Mouse (Mus musculus): Measurements from ENCODE around the gene Gart.
A peak's percentile ranks its signal among the peaks of the same experiment; 100 is the strongest.
"Not testable (repeated sequence)": the region's sequence is repeated elsewhere in the genome, so short reads cannot be mapped to it uniquely, and the experiment has no call there.

The Gart gene

DNA sequence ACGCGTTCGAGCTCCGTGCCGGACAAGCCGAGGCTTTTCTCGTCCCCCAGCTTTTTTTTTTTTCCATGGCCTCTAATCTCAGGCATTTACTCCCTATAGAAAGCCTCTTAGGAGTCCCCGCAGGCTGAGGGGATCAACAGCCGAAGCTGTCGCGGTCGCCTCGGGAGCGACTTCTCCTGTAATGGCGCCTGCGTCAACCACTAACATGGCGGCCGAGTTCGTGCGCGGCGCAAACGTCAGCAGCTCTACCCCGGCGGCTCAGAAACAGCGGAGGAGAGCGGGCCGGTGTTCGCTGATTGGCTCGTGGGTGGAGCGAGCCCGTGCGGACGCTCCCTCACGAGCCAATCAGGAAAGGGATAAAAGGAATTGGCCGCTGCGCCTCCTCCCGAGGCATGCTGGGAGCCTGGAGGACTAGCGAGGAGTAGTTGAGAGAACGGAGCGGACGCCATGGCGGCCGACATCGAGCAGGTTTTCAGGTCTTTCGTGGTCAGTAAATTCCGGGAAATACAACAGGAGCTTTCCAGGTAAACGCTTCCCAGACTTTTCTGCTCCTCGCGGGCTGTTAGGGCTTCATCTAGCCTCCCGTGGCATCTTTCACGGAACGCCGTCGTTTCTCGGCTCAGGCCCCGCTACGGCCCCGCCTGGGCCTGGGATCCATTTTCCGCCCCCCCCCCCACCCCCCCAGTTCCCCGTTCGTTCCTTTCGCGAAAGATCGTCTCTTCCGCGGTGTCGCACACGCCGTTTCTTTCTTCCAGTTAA lies 888 bp upstream of the Gart start, which contains the start of gene Son:
TSS of gene Son (plus strand) at position 46 of the 759 bp plus-strand sequence.
- peak; percentile 96 for DNase-seq (ENCODE audit: low spot score)

DNA sequence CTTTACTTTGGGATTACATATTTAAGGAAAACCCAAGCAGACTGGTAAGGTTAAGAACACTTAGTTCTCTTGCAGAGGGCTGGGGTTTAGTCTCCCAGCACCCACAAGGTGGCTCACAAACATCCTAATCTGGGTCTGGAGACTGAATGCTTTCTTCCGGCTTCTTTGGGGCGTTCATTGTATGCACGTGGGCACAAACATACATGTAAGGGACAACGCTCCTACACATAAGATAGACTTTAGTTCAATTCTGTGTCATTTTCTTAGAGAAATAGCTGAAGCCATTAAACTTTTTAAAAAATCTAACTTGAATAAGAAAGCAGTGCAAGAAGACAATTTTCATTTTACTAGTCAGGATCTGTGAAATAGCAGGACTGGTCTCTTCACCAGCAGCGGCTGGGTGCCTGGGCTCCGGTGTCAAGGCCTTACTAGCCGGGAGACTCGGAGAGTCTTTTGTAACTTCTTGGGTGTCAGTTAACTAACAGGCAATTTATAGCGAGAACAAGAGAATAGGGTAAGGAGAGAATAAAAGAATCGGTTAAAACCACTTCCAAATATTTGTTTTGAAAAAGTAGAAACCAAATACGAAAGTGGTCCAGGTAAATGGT lies 653 bp downstream of the Gart start:
- DNase-seq (ENCODE audit: low spot score) = no peak

DNA sequence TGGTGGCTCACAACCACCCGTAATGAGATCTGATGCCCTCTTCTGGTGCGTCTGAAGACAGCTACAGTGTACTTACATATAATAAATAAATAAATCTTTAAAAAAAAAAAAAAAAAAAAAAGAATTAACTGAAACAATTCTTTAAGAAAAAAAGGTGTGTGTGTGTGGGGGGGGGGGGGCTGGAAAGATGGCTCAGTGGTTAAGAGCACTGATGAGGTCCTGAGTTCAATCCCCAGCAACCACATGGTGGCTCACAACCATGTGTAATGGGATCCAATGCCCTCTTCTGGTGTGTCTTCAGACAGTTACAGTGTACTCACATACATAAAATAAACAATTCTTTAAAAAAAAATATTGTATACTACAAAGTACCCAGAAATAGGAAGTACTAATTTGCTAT lies 1.3 kb downstream of the Gart start:
- DNase-seq (ENCODE audit: low spot score) = not testable (repeated sequence)

DNA sequence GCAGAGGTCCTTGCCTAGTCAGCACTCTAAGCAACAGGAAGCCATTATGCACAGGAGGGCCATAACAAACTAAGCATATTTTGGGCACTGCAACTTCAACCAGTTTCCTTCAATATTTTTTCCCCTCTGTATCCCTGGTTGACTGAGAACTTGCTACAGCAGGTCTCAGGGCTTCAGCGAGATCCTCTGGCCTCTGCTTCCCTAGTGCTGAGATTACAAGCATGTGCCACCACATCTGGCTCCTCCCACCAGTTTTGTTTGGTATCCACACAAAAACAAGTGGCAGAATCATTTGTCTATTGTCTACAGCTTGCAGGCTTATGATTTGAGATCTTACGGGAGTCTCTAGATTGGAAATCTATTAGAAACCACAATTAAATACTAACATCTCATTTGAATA lies 1.9 kb downstream of the Gart start:
- no peak for DNase-seq (ENCODE audit: low spot score)

DNA sequence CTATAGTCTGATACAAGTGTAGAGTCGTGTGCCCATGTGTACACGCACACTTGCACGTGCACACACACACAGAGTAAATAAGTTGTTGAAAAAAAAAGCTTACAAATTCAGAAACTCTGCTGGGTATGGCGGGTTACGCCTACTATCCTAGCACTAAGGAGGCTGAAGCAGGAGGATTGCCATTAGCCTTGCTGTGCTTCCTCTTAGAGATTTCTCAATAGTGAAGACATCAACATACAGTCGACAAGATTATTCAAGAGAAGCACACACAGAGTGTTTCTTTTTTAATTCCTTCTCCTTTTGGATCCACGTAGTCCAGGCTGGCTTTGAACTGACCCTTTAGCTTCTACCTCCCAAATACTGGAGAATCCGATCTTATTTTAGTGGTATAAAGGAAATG lies 6.6 kb downstream of the Gart start:
- no peak for DNase-seq (ENCODE audit: low spot score)

DNA sequence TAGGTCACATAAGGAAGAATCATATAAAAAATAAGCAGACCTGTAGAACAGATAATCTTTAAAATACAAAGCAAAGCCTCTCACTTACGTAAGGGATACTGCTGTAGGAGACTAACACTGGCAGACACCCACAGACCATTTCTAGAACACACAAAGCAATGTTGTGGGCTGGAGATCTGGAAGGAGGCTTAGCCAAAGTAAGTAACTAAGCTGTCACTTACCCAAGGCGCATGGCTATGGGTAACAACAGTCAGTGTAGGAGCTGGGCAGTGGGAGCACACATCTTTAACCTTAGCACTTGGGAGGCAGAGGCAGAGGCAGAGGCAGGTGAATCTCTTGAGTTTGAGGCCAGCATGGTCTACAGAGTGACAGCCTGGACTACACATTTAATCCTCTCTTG lies 7.1 kb downstream of the Gart start:
- DNase-seq (ENCODE audit: low spot score) = no peak

DNA sequence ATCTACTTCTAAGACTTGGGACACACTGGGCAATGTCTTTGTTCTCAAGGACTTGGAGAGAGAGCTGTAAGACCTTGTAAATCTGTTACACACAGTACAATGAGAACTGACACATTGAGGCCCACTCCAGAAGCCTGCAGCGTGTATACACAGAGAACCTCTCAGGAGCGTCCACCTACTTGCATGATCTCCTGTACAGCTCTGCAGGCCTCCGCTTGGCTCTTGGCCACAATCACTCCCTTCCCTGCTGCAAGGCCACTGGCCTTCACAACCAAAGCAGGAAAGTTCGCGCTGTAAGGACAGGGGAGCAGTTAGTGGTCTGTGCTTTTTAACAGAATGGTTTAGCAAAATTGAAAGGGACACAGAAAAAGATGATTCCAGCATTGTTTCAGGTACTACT lies 7.6 kb downstream of the Gart start:
- DNase-seq (ENCODE audit: low spot score) = no peak

DNA sequence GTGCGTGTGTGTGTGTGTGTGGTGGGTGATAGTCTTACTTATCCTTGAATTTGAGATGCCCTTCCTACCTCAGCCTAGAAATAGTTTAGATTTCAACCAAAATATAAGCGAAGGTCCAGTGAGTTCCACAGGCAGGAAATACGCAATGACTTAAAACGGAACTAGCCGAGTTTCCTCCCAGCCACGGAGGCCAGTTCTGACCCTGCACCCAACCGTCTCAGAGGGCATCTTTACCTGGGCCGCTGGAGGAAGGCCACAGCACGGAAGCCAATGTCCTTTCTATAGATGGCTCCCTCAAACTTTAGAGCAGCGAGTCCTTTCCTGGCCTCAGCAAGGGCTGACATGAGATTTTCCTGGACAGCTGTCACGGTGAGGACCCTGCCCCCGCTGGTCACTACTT lies 13.1 kb downstream of the Gart start:
- no peak for DNase-seq (ENCODE audit: low spot score)

DNA sequence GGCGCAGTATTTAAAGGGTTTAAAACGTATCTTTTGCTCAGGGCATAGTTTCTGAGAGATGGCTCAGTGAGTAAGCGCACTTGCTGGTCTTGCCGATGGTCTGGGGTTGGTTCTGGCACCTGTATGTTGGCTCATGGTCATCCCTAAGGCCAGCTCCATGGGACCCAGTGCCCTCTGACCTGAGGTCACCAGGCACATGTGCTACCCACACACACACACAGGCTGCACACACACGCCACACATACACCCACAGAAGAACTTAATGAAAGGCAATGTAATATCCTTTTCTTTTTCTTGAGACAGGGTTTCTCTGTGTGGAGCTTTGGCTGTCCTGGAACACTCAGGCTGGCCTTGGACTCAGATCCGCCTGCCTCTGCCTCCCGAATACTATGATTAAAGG lies 13.8 kb downstream of the Gart start:
- no peak for DNase-seq (ENCODE audit: low spot score)

DNA sequence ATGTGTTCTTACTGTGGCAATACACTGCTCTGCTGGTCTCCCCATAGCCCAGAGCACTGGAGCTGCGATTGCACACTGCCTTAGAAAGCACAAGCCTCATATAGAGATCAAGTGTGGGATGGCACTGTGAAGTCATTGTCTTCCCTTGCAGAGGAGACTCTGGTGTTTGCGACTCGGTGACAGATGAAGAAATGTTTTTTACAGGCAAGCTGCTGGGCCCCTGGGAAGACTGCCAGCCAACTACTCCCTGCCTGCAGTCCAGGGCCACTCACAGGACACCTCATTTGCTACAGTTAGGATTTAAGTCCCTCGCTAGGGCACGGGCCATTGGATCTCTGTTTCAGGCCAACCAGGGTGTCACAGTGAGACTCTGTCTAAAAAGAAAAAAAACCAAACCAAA lies 14.3 kb downstream of the Gart start:
- no peak for DNase-seq (ENCODE audit: low spot score)

DNA sequence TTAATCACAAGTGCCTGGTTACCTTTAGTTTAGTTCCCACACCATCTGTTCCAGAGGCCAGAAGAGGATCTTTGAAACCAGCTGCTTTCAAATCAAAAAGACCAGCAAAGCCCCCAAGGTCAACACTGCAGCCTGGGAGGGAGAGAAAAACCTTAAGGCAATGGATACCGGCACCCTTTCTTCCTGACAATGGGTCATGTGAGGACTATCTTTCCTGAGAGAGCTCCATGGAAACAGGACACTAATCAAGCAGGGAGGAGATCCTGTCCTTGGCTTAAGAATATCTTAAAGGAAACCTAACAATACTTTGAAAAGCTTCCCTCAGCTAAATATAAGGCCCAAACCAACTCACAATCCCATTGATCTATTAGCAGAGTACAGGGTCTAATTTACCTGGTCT lies 16.2 kb downstream of the Gart start:
- no peak for DNase-seq (ENCODE audit: low spot score)

DNA sequence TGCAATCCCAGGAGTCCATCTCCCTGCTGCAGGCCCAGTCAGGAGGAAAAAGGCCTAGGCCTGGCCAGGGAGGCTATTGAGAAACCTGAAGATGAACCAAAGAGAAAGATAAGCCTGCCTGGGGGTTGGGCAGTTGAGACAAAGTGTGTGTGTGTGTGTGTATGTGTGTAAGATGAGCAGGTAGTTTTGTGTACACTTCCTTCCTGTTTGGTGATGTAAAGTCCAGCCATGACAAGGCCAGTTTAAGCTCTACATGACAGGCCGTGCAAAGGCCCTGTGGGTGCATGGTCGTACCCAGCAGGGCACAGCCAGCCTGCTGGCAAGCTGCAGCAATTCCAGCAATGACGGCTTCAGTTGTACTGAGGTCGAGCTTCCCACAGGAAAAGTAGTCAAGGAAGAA lies 17.0 kb downstream of the Gart start:
- DNase-seq (ENCODE audit: low spot score) = no peak

DNA sequence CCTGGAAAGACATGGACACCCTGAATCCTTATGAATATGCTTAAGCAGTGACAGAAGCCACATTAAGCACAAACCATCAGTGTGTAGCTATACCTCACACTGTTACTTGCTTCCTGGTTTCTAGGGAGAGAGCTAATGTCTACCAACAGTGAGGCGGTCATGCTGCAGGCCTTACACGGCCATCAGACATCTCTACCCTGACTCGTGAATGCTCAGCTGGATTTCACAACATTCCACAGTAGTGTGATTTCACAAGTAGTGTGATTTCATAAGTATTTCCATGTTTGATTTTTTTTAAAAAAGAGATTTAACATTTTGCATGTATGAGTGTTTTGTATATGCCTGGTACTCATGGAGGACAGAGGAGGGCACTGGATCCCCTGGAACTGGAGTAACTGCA lies 18.1 kb downstream of the Gart start:
- DNase-seq (ENCODE audit: low spot score) = no peak

DNA sequence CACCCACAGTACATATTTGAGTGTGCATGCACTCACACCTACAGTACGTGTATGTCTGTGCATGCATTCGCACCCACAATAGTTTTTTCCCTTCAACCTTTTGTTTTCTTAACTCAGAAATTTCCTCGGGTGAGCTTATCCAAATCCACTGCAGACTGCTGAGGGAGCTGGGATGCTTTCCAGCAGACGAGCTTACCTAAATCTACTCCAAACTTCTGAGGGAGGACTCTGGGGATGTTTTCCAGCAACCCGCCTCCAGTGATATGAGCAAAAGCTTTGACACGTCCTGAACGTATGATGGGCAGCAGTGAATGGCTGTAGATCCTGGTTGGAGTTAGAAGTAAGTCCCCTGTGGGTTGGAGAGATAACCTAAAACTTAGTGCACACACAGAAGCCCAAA lies 18.9 kb downstream of the Gart start:
- no peak for DNase-seq (ENCODE audit: low spot score)

DNA sequence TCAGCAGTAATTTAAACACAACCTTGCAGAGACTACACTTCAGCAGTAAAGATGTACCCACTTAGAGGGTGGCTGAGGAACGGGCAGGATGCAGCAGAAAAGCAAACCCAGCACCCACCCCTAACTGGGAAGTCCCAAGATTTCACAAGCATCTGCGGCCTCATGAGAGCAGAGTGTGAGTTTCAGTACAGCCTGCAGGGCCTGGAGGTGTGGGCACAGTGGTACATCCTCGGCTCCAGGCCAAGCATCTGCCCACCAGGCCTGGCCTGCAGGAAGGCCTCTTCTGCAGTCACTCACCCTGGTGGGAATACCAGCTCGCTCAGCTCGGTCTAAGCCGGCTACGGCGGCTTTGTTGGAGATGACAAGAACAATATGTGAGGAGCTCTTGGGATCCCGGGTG lies 23.7 kb downstream of the Gart start:
- no peak for DNase-seq (ENCODE audit: low spot score)

DNA sequence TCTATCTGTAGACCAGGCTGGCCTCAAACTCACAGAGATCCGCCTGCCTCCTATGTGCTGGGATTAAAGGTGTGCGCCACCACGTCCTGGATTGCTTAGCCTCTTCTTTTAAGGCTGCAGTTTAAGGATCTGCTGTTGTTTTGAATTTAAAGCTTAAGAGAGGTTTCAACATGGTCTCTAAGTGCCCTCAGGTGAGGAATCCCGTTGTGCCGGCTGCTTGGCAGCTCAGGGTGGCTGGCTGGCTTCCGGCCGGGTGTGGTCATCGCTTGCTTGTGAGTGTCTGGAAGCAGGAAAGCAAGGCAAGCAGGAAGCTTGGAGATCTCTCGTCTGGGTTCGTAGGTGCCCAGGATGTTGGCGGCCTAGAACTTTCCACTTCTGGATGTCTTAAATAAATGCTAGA lies 25.8 kb downstream of the Gart start:
- no peak for DNase-seq (ENCODE audit: low spot score)

DNA sequence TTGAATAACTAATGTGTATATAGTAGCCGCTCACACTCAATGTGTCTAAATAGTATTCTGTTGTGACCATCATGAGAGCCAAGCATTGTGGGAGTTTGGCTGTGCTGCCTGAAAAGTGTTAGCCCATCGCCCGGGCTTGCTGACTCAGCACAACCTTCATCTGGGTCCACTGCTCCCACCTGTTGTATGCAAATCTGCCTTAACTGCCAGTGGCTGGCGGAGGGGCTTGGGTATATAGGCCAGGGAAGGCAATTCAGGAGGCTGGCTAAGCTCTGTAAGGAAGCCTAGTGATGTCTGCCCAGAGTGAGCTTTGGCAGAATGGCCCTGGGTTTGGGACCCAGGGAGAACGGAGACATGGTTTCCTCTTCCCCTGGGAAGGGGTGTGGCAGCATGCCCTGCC lies 26.6 kb downstream of the Gart start:
- no peak for DNase-seq (ENCODE audit: low spot score)

DNA sequence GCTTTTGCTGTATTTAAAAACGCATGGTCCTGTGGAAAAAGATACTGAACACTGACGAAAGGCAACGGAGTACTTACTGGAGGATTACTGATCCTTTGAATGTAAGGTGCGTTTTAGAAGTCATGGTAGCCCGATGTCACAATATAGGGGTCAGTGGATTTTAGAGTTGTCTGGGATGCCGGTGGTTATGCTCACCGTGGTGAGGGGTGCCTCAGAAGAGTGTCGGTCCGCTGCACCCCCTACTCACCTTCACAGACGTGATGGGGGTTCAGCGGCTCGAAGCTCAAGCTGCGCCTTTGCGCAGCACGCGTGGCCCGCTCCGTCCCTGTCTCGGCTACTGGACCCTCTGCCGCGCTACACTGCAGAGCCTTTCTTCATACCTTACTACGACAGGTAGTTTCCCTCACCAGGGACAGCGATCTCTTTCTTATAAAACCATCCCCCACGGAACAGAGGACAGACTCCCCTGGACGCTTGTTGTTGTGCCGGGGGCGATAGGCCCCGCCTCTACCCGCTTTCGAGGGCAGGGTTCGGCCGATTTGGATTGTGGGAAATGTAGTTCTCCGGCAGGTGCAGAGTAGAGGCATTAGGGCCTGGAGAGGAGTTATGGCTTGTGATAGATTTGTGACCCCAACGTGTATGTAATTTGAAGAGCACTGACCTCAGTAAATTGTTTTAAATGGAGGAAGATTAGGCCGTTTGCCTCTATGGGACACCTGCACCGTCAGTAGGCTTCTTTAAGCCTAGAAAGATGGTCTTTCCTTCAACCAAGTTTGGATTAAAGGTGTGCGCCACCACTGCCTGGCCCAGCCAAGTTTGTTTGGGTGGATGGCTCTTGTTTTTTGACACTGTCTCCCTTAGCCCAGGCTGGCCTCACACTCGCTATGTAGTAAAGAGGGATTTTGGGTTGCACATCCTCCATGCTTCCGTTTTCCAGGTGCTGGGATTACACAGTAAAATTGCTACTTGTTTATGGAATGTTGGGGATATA lies 27.9 kb downstream of the Gart start, which contains the start of gene Dnajc28:
TSS of gene Dnajc28 (minus strand) at position 516 of the 991 bp plus-strand sequence.
- DNase-seq (ENCODE audit: low spot score) = peak; percentile 79

DNA sequence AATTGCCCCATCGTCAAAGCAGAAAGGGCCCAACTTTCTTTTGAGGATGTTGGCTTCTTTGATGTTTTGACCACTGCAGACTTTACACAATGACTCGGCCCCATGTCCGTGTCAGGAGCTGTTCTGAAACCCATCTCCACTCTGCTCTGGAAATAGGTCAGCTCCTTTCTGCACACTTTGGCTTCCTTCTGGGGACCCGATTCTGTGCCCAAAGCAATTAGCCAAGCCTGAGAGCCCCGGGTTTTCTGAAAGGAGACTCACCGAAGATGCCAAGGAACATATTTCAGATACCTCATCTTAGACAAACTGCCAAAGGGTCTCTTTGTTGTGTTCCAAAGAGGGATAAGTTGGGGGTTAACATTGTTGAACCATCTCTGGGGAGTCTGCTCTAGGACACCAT lies 32.2 kb downstream of the Gart start:
- DNase-seq (ENCODE audit: low spot score) = no peak

DNA sequence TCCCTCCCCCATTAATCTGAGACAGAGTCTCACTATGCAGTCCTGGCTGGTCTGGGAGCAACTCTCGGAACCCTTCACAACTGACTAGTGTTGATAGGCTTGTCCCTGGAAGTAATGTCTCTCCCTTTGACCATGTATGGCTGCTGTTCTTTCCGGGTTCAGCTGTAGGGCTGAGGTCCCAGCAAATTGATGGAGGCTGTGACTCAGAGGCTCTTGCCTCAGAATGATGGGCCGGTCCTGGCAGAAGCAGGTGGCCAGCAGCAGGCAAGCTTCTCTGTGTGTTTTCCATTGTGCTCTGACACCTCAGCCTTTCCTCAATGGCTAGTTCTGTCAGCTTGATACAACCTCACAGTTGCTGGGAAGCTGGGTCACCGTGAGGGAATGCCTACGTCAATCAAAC lies 34.2 kb downstream of the Gart start:
- DNase-seq (ENCODE audit: low spot score) = no peak

DNA sequence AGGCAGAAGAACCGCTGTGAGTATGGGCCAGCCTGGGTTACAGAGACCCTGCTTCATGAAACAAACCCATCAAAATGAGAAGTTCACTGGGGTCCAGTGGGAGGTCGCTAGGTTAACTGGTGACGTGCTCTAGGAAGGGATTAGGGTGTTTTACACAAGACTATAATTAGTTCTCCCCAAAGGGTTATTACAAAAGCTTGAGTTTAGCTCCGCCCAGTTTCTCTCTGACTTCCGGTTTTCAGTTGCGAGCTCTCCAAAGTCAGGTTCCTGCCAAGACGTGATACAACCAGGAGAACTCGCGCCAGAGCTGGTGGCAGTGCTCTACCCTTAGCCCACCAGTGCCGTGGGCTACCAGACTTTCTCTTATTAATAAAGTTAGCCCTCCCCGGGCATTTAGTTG lies 35.5 kb downstream of the Gart start:
- no peak for DNase-seq (ENCODE audit: low spot score)

DNA sequence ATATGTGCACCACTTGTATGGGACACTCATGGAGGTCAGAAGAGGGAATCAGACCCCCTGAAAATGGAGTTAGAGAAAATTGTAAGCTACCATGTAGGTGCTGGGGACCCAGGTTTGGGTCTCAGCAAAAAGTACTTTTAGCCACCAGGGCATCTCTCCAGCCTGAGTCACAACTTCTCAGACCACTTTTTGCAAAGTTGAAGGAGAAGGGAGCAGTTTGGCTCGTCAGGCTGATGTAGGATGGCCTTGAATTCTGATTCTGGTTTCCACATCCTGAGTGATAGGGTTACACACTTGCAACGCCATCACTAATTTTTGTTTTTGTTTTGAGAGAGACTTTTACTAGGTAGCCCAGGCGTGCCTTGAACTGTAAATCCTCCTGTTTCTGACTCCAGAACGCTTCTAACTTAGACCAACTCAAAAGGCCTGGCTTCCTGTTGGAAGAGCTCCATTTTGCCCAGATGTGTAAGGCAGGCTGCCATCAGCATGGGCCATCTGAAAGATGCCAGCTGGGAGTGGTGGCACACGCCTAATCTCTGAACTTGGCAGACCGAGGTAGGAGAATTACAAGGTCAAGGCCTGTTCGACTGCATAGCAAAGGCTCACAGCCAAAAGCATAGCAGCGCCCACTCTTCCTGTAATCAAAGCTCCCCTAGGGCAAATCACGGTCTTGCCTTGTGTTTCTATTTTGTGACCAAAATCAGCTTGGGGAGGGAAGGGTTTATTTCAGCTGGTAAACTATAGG lies 37.1 kb downstream of the Gart start:
- DNase-seq (ENCODE audit: low spot score) = peak; percentile 22
